Mouse (Mus musculus) heart, postnatal 0 days (tissue): ENCODE measurements at regions not wholly inside any gene's neighbourhood (a gene's known extent, or its start where the extent isn't known, plus 50 kb on each side); places are given as distances from the start of the nearest gene placed in this dataset.

Experiments used
- CTCF ChIP-seq: IDR thresholded peaks from 2 replicates; pipeline ENCODE4 v1.5.1; 2016; ENCODE audit warnings: antibody characterized with exemption, control low read depth, low read depth
- EP300 ChIP-seq: IDR thresholded peaks from 2 replicates; pipeline ENCODE4 v1.6.1; 2016; ENCODE audit warnings: antibody characterized with exemption, low read depth

DNA sequence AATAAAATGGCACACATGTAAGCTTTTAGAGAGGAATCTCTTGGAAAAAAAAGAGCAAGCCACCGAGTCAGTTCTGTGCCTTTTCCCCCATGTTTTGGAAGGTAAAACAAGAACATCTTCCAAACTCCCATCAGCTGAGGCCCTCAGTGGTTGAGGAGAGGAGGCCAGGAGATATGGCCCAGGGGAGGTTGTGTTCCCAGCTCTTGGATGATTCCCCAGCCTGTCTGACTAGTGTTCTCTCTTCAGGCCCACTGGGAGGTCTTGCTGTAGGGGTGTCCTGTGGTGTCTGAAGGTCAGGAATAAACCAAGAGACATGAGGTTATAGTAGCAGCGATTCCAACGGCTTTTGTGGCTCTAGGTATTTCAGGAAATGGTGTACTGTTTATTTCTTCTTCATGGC lies 643.2 kb downstream of the Rnf144a start:
- no peak for TF ChIP-seq CTCF
- no peak for TF ChIP-seq EP300
